Mouse (Mus musculus) MEL (cell line): ENCODE results near the gene Gtdc1. TPM values are rescaled to one million over a fixed set of nuclear protein-coding genes. Genes with fewer than 3 reads are reported as not detected.

Experiments
- DNase-seq: peaks from one replicate; pipeline ENCODE4 v3.0.0; 2011; ENCODE audit warnings: low read depth, low spot score
- H3K27ac ChIP-seq: 2 replicates; pipeline ENCODE4 v1.5.1; 2012; ENCODE audit warnings: low read depth, mild to moderate bottlenecking, control low read depth, low read length, moderate library complexity; ENCODE audit not compliant: control insufficient read depth
- H3K27me3 ChIP-seq, 2 experiments: fragments of 150-350 bp in 1 of 2; sonication (generic) in 1 of 2; 2 replicates each; pipeline ENCODE4 v1.6.1; 2012; ENCODE audit warnings: low read length in 2 of 2, mild to moderate bottlenecking in 2 of 2, improper control_type of control experiment in 1 of 2, moderate library complexity in 1 of 2; ENCODE audit not compliant: insufficient read depth in 2 of 2, control insufficient read depth in 1 of 2
- H3K36me3 ChIP-seq, 2 experiments: 2 replicates each; pipeline ENCODE4 v1.6.1; 2012 to 2014; ENCODE audit warnings: low read length in 2 of 2, improper control_type of control experiment in 1 of 2, inconsistent platforms in 1 of 2, mild to moderate bottlenecking in 1 of 2; ENCODE audit not compliant: insufficient read depth in 2 of 2, control insufficient read depth in 1 of 2
- H3K4me1 ChIP-seq, 2 experiments: fragments of 150-350 bp in 1 of 2; sonication (generic) in 1 of 2; 2 replicates each; pipeline ENCODE4 v1.6.1; 2012; ENCODE audit warnings: low read length in 2 of 2, improper control_type of control experiment in 1 of 2, mild to moderate bottlenecking in 1 of 2; ENCODE audit not compliant: insufficient read depth in 2 of 2, control insufficient read depth in 1 of 2
- H3K4me3 ChIP-seq, 2 experiments: fragments of 150-350 bp in 1 of 2; sonication (generic) in 1 of 2; 2 replicates each; pipeline ENCODE4 v1.5.1; 2012; ENCODE audit warnings: low read depth in 2 of 2, low read length in 2 of 2, mild to moderate bottlenecking in 2 of 2, moderate library complexity in 2 of 2, control low read depth in 1 of 2, improper control_type of control experiment in 1 of 2; ENCODE audit not compliant: control insufficient read depth in 1 of 2, insufficient read depth in 1 of 2
- H3K79me2 ChIP-seq: 2 replicates; pipeline ENCODE4 v1.6.1; 2012; ENCODE audit warnings: mild to moderate bottlenecking, low read length, moderate library complexity; ENCODE audit not compliant: control insufficient read depth, poor library complexity, insufficient read depth
- H3K9ac ChIP-seq: 2 replicates; pipeline ENCODE4 v1.6.1; 2012; ENCODE audit warnings: low read depth, mild to moderate bottlenecking, control low read depth, low read length, moderate library complexity; ENCODE audit not compliant: control insufficient read depth, poor library complexity, severe bottlenecking
- H3K9me3 ChIP-seq: fragments of 150-350 bp; sonication (generic); replicated peaks from 2 replicates; pipeline ENCODE4 v1.6.1; 2012; ENCODE audit warnings: mild to moderate bottlenecking, low read length, improper control_type of control experiment, moderate library complexity; ENCODE audit not compliant: insufficient read depth
- BHLHE40 ChIP-seq: IDR thresholded peaks from 2 replicates; pipeline ENCODE4 v1.6.1; 2012; ENCODE audit warnings: low read depth, mild to moderate bottlenecking, inconsistent platforms, low read length, improper control_type of control experiment, borderline replicate concordance
- CHD2 ChIP-seq: IDR thresholded peaks from 2 replicates; pipeline ENCODE4 v1.6.1; 2011; ENCODE audit warnings: low read length, improper control_type of control experiment
- EP300 ChIP-seq, 2 experiments: IDR thresholded peaks; 2 replicates each; pipeline ENCODE4 v1.6.1; 2011; ENCODE audit warnings: improper control_type of control experiment in 2 of 2, low read length in 2 of 2, low read depth in 1 of 2, mild to moderate bottlenecking in 1 of 2
- ETS1 ChIP-seq: IDR thresholded peaks from 2 replicates; pipeline ENCODE4 v1.6.1; 2012; ENCODE audit warnings: low read depth, mild to moderate bottlenecking, inconsistent platforms, low read length, improper control_type of control experiment, moderate library complexity
- GABPA ChIP-seq: IDR thresholded peaks from 2 replicates; pipeline ENCODE4 v1.6.1; 2012; ENCODE audit warnings: low read depth, mild to moderate bottlenecking, inconsistent platforms, low read length, improper control_type of control experiment, moderate library complexity
- GATA1 ChIP-seq: IDR thresholded peaks from 2 replicates; pipeline ENCODE4 v1.6.1; 2011; ENCODE audit warnings: low read depth, low read length, improper control_type of control experiment
- HCFC1 ChIP-seq: IDR thresholded peaks from 2 replicates; pipeline ENCODE4 v1.6.1; 2012; ENCODE audit warnings: low read depth, mild to moderate bottlenecking, inconsistent platforms, low read length, improper control_type of control experiment, moderate library complexity
- JUND ChIP-seq: IDR thresholded peaks from 2 replicates; pipeline ENCODE4 v1.6.1; 2011; ENCODE audit warnings: low read depth, mild to moderate bottlenecking, improper control_type of control experiment, low read length
- MEF2A ChIP-seq: IDR thresholded peaks from 2 replicates; pipeline ENCODE4 v1.6.1; 2014; ENCODE audit warnings: low read depth, mild to moderate bottlenecking, inconsistent platforms, low read length, improper control_type of control experiment; ENCODE audit not compliant: poor library complexity, insufficient replicate concordance, severe bottlenecking; ENCODE audit errors: extremely low read depth
- MXI1 ChIP-seq: IDR thresholded peaks from 2 replicates; pipeline ENCODE4 v1.6.1; 2011; ENCODE audit warnings: mild to moderate bottlenecking, low read depth, low read length, improper control_type of control experiment
- MYB ChIP-seq: IDR thresholded peaks from 2 replicates; pipeline ENCODE4 v1.6.1; 2011; ENCODE audit warnings: mild to moderate bottlenecking, low read depth, low read length, improper control_type of control experiment
- RCOR1 ChIP-seq: IDR thresholded peaks from 2 replicates; pipeline ENCODE4 v1.6.1; 2012; ENCODE audit warnings: low read depth, mild to moderate bottlenecking, inconsistent platforms, low read length, improper control_type of control experiment
- SIN3A ChIP-seq: IDR thresholded peaks from 2 replicates; pipeline ENCODE4 v1.6.1; 2012; ENCODE audit warnings: low read length, improper control_type of control experiment, inconsistent platforms
- TAL1 ChIP-seq: IDR thresholded peaks from 2 replicates; pipeline ENCODE4 v1.6.1; 2012; ENCODE audit warnings: mild to moderate bottlenecking, inconsistent platforms, low read length, moderate library complexity, mixed read lengths
- TBP ChIP-seq: IDR thresholded peaks from 2 replicates; pipeline ENCODE4 v1.8.0; 2011; ENCODE audit warnings: low read depth, low read length, improper control_type of control experiment
- TCF12 ChIP-seq: IDR thresholded peaks from 2 replicates; pipeline ENCODE4 v1.6.1; 2014; ENCODE audit warnings: low read depth, mild to moderate bottlenecking, inconsistent platforms, low read length, improper control_type of control experiment, moderate library complexity
- ZKSCAN1 ChIP-seq: IDR thresholded peaks from 2 replicates; pipeline ENCODE4 v1.6.1; 2012; ENCODE audit warnings: low read depth, mild to moderate bottlenecking, inconsistent platforms, low read length, improper control_type of control experiment, moderate library complexity
- polyA plus RNA-seq, 2 experiments: library from polyadenylated mRNA; stranded (reverse) in 1 of 2; unstranded in 1 of 2; fragments of >175 nt in 1 of 2; fragments of >200 nt in 1 of 2; gene quantifications; 2 replicates each; pipeline versions ENCODE4 v1.2.1 to v1.2.4; 2012; ENCODE audit warnings: low replicate concordance in 2 of 2, low read depth in 1 of 2; ENCODE audit not compliant: insufficient read length in 2 of 2, insufficient read depth in 1 of 2, missing spikeins in 1 of 2
- total RNA-seq: library from RNA; depleted of rRNA; stranded (reverse); fragments of 300-350 nt; gene quantifications from 2 replicates; pipeline ENCODE4 v1.2.3, GENCODE M21; 2012

Gene Gtdc1
- total and polyA plus RNA-seq, 3 experiments, result 7.2 to 14.3 TPM; not detected in 1

DNA sequence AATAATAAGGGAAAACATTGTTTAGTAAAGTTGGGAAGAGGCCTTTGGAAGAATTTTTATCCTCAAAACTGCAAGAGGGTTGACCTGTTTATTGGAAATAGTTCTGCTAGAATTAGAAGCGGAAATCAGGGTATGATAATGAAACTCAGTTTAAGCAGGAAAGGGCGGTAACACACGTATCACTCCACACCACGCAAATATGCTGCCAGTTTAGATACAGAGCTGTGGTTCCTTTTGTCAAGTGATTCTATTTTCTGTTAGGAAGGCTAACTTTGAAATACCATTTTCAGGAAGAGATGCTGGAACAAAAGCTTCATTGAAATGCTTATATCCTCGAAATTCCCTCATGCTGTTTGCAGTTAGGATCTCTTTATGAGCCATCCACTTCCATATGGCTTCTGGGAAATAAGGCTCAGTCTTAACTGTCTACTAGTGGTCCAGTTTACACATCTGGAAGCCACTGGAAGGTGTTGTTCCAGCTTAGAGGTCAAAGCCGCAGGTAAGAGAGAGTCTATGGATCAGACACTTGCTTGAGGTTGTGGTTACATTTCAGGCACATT lies 42.7 kb upstream of the Gtdc1 start:
- DNase-seq, result peak; percentile 88
- H3K9ac ChIP-seq, result peak overlapping the region; percentile 47
- H3K4me1 ChIP-seq, result peaks cover 39 to 45% of the 10 kb centered on the region in 2 experiments
- no peaks in the 10 kb centered on the region for H3K79me2 ChIP-seq
- peaks cover 0 to 62% of the 10 kb centered on the region in 2 experiments; a peak in 2 of 4 replicates for H3K36me3 ChIP-seq
- H3K27ac ChIP-seq, result peak overlapping the region; percentile 99
- H3K9me3 ChIP-seq, result no peaks in the 10 kb centered on the region
- TF ChIP-seq ETS1 (peak; percentile 85), GATA1 (peak; percentile 97), ZKSCAN1 (no peak), SIN3A (peak; percentile 89), MXI1 (no peak), TCF12 (peak; percentile 96), JUND (0 out of 2 replicates have a peak, but pooled peaks have one; percentile 24), HCFC1 (peak; percentile 39; the same call in 1 of the 2 replicates), EP300 (IDR thresholded peaks at IDR 0.05; ENCODE audit: low read depth in 1 of 2, low read length in 2 of 2) (peak; percentile 99), GABPA (no peak), MEF2A (peak; percentile 65; the same call in 1 of the 2 replicates), BHLHE40 (peak; percentile 42; the same call in 1 of the 2 replicates), TAL1 (peak; percentile 74), MYB (peak; percentile 91), RCOR1 (peak; percentile 90)
- H3K27me3 ChIP-seq, result no peaks in the 10 kb centered on the region
- no peak overlapping the region for H3K4me3 ChIP-seq

DNA sequence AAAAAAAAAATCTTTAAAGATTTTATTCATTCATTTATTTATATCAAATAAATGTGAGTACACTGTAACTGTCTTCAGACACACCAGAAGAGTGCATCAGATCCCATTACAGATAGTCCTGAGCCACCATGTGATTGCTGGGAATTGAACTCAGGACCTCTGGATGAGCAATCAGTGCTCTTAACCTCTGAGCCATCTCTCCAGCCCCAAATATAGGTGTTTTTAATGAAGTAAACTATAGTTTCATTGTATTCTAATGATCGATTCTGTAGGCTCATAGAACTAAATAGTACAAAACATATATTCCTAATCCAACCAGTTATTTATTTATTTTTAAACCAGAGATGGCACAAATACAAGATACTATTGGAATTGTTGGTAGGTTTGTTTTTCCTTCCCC lies 42.2 kb upstream of the Gtdc1 start:
- H3K4me1 ChIP-seq, result peaks cover 38 to 43% of the 10 kb centered on the region in 2 experiments
- H3K9me3 ChIP-seq, result no peaks in the 10 kb centered on the region
- peaks cover 0 to 60% of the 10 kb centered on the region in 2 experiments; a peak in 2 of 4 replicates for H3K36me3 ChIP-seq
- peak overlapping the region; percentile 99 for H3K27ac ChIP-seq
- DNase-seq, result no peak
- peak; percentile 92 for TF ChIP-seq TBP
- TF ChIP-seq CHD2, result no peak
- H3K9ac ChIP-seq, result peak overlapping the region; percentile 34; the same call in 1 of the 2 replicates
- no peaks in the 10 kb centered on the region for H3K27me3 ChIP-seq
- H3K79me2 ChIP-seq, result no peaks in the 10 kb centered on the region
- no peak overlapping the region for H3K4me3 ChIP-seq
